Mouse (Mus musculus): Measurements from ENCODE around the gene Nphp3. TPM values are rescaled to one million over a fixed set of nuclear protein-coding genes. Genes with fewer than 3 reads are reported as not detected.

Nphp3 gene
- total RNA-seq, 2 experiments from 2014 or later: 0.67 to 1.1 TPM

GRCm38 (mm10) chr9:104063244-104063961 is 61.1 kb downstream of the Nphp3 start, which contains the start of gene Acad11:
TSS of gene Acad11 (plus strand) at chr9:104063377.
- peak; percentile 68 to 84 for DNase-seq
- intact Hi-C loops (cut with DNase I): no loop called here

DNA sequence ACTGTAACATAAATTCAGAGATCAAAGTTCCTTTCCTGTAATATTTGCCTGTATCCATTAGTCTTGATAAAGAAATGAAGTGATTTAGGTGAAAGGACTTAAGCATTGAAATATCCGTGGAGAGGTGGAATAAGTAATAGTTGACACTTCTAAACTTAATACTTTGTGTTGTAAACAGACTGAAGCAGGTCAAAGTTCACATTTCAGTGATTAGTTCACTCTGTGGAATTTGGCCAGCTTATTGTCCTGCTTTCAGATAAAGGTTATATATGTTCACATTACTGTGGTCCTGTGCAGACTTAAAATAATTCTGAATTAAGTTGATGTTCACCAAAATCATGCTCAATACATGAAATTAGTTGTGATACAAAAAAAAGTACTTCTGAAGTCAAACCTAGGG is 62.2 kb downstream of the Nphp3 start:
- intact Hi-C loops (cut with DNase I): no loop called here
- no peak for DNase-seq

DNA sequence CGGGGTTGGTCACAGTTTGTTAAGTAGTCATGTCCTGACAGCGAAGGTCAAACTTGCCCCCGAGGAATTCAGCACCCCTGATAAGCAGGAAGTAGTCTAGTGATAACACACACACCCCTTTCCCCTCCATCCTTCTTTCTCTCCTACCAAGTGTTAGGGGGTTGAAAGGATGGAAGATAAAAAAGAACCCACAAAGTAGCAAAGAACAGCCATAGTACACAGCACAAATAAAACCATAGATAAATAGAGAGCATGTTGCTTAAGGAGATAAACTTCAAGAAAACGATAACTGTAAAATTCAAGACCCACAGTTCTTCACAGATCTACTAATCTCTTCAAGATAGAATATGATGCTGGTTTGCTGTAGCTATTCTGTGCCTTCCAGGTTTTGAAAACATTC is 67.9 kb downstream of the Nphp3 start:
- DNase-seq: no peak
- intact Hi-C loops (cut with DNase I): no loop called here

- intact Hi-C loops (cut with DNase I): no loop called here
- no peak for DNase-seq
These were observed 68.7 kb downstream of the Nphp3 start for GRCm38 (mm10) chr9:104070863-104071604.

DNA sequence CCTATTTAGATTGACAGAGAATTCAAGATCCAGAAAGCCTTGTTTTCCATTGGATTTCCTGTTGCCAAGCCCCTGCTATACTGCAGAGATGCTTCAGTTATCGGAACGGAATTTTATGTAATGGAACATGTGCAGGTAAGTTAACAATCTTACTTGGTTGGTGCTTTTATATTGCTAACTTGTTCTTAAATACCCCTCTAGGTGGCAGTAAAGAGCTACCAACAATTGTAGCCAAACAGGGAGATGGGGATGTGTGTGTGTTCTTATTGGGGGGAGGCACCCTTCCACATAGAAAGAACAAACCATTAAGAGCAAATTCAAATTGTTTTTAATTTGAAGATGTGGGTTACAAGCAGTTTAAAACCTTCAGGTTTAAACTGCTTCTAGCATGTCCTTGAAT is 73.5 kb downstream of the Nphp3 start:
- DNase-seq: no peak
- intact Hi-C loops (cut with DNase I): loop anchor here (5.0 kb wide), 1 partner anchor 86 kb away; no protein-coding TSS in a partner anchor

DNA sequence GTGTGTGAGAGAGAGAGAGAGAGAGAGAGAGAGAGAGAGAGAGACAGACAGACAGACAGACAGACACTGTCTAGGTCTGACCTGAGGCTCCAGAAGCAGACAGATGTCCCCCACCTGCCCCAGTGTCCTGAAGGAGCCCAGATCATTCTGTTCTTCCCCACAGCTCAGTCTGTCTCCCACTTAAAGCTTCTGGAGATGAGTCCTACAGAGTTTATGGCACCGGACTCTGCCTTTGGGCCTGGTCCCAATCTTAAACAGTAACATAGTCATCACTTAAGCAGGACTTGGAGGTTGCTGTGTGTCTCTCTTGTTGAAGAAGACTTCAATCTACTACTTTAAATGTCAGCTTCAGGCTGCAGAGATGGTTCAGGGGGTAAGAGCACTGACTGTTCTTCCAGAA is 76.4 kb downstream of the Nphp3 start:
- no peak for DNase-seq
- intact Hi-C loops (cut with DNase I): loop anchor here (5.0 kb wide), 1 partner anchor 84 kb away; no protein-coding TSS in a partner anchor

DNA sequence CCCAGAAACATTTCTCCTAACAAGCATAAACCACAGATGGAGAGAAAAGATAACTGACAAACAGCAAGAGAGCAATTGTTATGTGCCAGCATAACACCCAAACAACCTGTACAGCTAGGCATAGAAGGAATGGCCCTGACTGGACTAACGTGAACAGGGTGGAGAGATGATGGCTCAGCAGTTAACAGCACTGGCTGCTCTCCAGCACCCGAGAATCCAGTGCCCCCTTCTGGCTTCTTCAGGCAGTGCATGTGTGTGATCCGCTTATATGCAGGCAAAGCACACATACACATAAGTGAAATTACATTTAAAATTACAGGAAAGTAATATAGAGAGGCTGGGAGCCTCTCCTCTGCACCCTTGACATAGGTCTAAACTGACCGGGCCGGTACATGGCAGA is 77.0 kb downstream of the Nphp3 start:
- no peak for DNase-seq
- intact Hi-C loops (cut with DNase I): loop anchor here (5.0 kb wide), 1 partner anchor 83 kb away; no protein-coding TSS in a partner anchor

GRCm38 (mm10) chr9:104080038-104080437 is 77.7 kb downstream of the Nphp3 start:
- DNase-seq: no peak
- intact Hi-C loops (cut with DNase I): no loop called here

- no peak for DNase-seq
- intact Hi-C loops (cut with DNase I): no loop called here
These were observed 83.5 kb downstream of the Nphp3 start for GRCm38 (mm10) chr9:104085730-104086429.

DNA sequence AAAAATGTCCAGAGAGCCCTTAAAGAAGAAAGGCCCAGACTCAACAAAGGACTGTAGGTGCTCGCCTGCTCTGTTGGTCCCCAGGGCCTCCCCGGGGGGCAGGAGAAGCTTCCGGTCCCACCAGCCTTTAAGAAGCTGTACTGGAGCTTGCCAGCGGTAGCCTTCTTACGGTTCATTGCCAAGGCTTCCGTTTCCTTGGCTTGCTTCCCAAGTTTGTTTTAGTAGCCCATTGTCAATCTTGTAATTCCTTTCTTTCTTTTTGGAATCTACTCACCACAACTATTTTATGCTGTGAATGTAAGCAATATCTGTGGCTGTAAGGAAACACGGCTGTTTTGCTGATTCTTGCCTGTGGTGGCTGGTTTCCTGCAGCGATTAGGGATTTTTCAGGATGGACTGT is 86.2 kb downstream of the Nphp3 start:
- intact Hi-C loops (cut with DNase I): no loop called here
- no peak for DNase-seq

DNA sequence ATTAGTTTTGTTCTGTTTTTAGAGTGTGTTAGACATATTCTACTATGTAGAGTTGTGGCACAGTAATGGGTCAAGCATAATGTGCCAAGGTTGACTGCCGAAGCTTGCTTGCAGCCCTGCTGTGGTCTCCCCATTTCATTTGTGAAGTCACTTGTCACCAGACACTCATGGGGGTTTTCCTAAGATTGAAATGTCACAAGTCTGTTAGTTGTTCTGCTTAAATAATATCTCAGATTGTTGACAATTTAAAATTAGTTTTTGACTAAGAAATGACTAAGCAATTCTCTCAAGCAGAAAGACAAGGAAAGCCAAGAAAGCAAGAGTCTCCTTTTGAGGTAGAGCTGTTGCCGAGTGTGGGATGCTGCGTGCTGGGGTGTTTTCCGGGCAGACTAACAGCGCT is 90.6 kb downstream of the Nphp3 start:
- intact Hi-C loops (cut with DNase I): no loop called here
- no peak for DNase-seq

Other genes starting within 250 kb of the Nphp3 start
- gene Tmem108, start 240.7 kb upstream of the Nphp3 start, total RNA-seq (2021): not detected
- gene Gm28305, start 38.1 kb downstream of the Nphp3 start, total RNA-seq (2021): not detected
- gene Uba5, start 60.6 kb downstream of the Nphp3 start, total RNA-seq (2021): 10 to 100 TPM; 10.2 to 10.8 TPM
- gene Acad11, start 60.8 kb downstream of the Nphp3 start, total RNA-seq (2021): 10 to 100 TPM; 36.5 to 40.6 TPM
- 1 to 10 TPM in 1 of 2 experiments, under 1 TPM in 1; 0.87 to 1.1 TPM for gene Ackr4, start 124.4 kb downstream of the Nphp3 start, total RNA-seq (2021)

Data from gastrocnemius, postnatal 36 days (tissue).